Mouse (Mus musculus) urinary bladder, adult 2 months (tissue): ENCODE data around the gene Tomm40l. TPM values are rescaled to one million over a fixed set of nuclear protein-coding genes. Genes with fewer than 3 reads are reported as not detected.
"Not testable (repeated sequence)": the region's sequence is repeated elsewhere in the genome, so short reads cannot be mapped to it uniquely, and the experiment has no call there.

Source experiments
- DNase-seq: peaks from one replicate; pipeline ENCODE4 v3.0.0; 2022; ENCODE audit warnings: low spot score
- polyA plus RNA-seq: library from polyadenylated mRNA; depleted of rRNA; stranded (reverse); fragments of >200 nt; gene quantifications from 2 replicates; pipeline ENCODE4 v1.2.3, GENCODE M21; 2012

The Tomm40l gene
- polyA plus RNA-seq, 1 experiment: 35.0 TPM

GRCm38 (mm10) chr1:171250680-171251593, 28.6 kb upstream of the Tomm40l start, which contains the start of gene Ndufs2:
Ndufs2 (minus strand) TSS chr1:171251388.
- DNase-seq: no peak

- no peak for DNase-seq
Measured at GRCm38 (mm10) chr1:171249913-171250600, 27.7 kb upstream of the Tomm40l start, which contains the start of gene Adamts4. Adamts4 (plus strand) TSS chr1:171250421.

- no peak for DNase-seq
Measured at GRCm38 (mm10) chr1:171248386-171249226, 26.3 kb upstream of the Tomm40l start.

- no peak for DNase-seq
Measured at GRCm38 (mm10) chr1:171247916-171248315, 25.6 kb upstream of the Tomm40l start.

GRCm38 (mm10) chr1:171247453-171247841, 25.1 kb upstream of the Tomm40l start:
- no peak for DNase-seq

GRCm38 (mm10) chr1:171246709-171247452, 24.6 kb upstream of the Tomm40l start:
- peak; percentile 95 for DNase-seq

- no peak for DNase-seq
Measured at GRCm38 (mm10) chr1:171245353-171245752, 23.0 kb upstream of the Tomm40l start.

GRCm38 (mm10) chr1:171241952-171242351, 19.6 kb upstream of the Tomm40l start:
- not testable (repeated sequence) for DNase-seq

GRCm38 (mm10) chr1:171240911-171241310, 18.6 kb upstream of the Tomm40l start:
- DNase-seq: no peak

- DNase-seq: no peak
Measured at GRCm38 (mm10) chr1:171239992-171240744, 17.9 kb upstream of the Tomm40l start.

GRCm38 (mm10) chr1:171238463-171238862, 16.1 kb upstream of the Tomm40l start:
- no peak for DNase-seq

GRCm38 (mm10) chr1:171237438-171237837, 15.1 kb upstream of the Tomm40l start:
- no peak for DNase-seq

- DNase-seq: no peak
Measured at GRCm38 (mm10) chr1:171235791-171236190, 13.5 kb upstream of the Tomm40l start.

- no peak for DNase-seq
Measured at GRCm38 (mm10) chr1:171234538-171234937, 12.2 kb upstream of the Tomm40l start.

GRCm38 (mm10) chr1:171234126-171234525, 11.8 kb upstream of the Tomm40l start, which contains the start of gene Fcer1g:
Fcer1g (minus strand) TSS chr1:171234365.
- DNase-seq: no peak

- DNase-seq: no peak
Measured at GRCm38 (mm10) chr1:171232800-171233730, 10.8 kb upstream of the Tomm40l start.

- DNase-seq: no peak
Measured at GRCm38 (mm10) chr1:171232348-171232747, 10.0 kb upstream of the Tomm40l start.

- no peak for DNase-seq
Measured at GRCm38 (mm10) chr1:171231844-171232243, 9.5 kb upstream of the Tomm40l start.

- DNase-seq: no peak
Measured at GRCm38 (mm10) chr1:171230215-171230614, 7.9 kb upstream of the Tomm40l start.
